Mouse (Mus musculus): Measurements from ENCODE around the gene Nsmce4a.
"Not testable (repeated sequence)": the region's sequence is repeated elsewhere in the genome, so short reads cannot be mapped to it uniquely, and the experiment has no call there.

Nsmce4a gene

DNA sequence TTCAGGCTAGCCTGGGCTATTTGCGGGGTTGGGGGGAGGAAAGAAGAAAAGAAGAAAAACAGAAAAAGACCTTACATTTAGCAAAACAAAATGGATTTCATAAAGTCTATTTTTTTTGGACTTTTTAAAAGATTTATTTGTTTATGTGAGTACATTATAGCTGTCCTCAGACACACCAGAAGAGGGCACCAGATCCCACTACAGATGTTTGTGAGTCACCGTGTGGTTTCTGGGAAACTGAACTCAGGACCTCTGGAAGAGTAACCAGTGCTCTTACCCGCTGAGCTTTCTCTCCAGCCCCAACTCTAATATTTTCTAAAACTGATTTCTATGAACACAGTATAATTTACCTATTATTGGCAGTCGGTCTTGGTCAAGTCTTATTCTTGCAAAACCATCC, 37.7 kb downstream of the Nsmce4a start:
- no peak for DNase-seq (ENCODE audit: low spot score in 2 of 2)

- peak; percentile 91 to 93 for DNase-seq (ENCODE audit: low spot score in 2 of 2)
Measured at GRCm38 (mm10) chr7:130533316-130534260, 39.3 kb downstream of the Nsmce4a start.

- not testable (repeated sequence) for DNase-seq (ENCODE audit: low spot score in 2 of 2)
Measured at GRCm38 (mm10) chr7:130531138-130531537, 41.8 kb downstream of the Nsmce4a start.

DNA sequence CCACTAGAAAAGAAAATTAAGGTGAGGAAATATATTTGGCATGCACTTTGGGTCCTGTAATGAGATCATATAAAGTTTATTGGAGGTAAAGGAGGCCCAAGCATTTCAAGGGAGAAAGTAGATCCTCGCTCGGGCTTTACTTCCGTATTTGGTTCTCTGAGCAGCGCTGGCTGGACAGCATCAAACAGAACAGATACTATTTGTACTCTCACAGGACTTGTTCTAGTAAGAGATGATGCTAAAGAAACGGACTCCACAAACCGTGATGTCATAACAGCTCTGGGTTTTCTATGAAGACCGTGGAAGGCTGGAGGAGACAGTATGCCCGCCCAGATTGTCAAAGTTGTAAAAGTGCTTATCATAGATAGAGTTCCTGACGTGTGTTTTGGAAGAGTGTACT, 45.6 kb downstream of the Nsmce4a start:
- DNase-seq (ENCODE audit: low spot score in 2 of 2), result no peak

DNA sequence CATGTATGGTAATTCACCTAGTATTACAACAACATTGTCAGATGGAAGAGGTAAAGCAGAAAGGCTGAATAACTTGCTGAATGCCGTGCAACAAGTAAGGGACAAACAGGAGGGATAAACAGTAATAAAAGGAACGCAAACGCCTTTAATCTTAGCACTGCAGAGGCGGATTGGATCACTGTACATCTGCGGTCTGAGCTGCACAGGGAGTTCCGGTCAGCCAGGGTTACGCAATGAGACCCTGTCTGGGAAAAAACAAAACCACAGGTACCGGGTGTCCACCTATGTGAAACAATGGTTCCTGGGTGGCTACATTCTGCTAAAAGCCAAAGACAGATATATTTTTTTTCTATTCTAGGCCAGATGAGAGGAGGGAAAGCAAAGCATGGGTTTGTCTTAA, 49.5 kb downstream of the Nsmce4a start:
- DNase-seq (ENCODE audit: low spot score in 2 of 2), result no peak

DNA sequence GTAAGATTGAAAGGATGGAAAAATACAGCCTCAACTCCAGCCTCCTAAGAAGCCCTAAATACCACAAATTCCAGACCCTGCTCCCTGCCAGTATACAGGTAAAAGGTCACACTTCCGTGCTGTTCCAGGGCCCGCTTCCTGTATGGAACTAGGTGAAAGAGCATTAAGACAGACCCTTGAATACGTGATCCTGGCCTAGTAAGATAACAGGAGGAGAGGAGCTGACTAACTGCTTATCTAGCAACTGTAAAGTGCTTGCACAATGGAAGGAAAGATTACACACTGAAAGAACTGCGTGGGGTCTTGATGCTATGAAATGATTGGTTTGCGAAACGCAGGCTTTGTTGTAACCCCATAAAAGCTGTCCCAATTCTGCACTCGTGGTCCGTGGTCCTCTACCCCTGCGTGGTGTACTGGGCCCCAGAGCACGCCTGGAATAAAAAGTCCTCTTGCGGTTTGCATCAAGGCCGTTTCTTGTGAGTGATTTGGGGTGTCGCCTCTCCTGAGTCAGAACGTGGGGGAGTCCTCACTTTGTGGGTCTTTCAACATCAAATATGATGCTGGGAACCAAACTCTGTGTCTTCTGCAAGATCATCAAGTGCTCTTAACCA, 52.0 kb downstream of the Nsmce4a start:
- DNase-seq (ENCODE audit: low spot score in 2 of 2), result no peak

GRCm38 (mm10) chr7:130520049-130520425, 52.9 kb downstream of the Nsmce4a start, which contains the start of gene Ate1:
Gene Ate1 (minus strand): TSS chr7:130520369.
- no peak for DNase-seq (ENCODE audit: low spot score in 2 of 2)

- peak; percentile 98 to 99 for DNase-seq (ENCODE audit: low spot score in 2 of 2)
Measured at GRCm38 (mm10) chr7:130519096-130520048, 53.5 kb downstream of the Nsmce4a start.

DNA sequence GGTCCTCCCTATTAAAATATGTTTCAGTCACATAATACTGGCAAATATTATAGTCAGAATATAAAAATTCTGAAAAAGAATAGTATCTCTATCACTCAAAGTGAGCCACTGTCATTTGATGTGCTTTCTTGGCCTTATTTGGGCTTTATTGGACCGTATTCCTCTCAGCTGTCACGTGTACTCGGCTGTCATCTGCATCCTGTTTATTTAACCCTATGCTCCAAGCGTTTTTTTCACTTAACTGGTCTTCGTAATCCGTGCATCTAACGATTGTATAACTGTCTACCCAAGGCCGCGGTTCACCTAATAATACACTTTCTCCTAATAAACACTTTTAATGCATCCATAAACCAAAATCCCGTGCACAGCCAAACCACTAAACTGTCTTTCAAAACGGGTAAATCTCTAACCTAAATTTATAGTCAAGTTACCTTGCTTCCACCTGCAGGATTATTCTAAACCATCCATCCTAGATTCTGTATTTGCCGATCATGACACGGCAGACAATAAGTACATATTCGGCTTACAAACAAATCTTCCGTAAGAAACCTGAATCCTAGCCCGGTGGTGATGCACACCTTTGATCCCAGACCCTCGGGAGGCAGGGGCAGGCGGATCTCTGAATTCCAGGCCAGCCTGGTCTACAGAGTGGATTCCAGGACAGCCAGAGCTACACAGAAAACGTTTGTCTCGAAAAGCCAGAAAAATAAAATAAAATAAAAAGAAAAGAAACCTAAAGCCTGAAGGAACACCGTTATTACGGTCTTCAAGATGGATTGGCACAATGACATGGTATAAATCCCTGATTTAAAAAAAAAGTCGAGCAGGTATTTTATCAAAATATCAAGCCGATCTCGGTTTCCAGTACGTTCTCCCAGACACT, 54.5 kb downstream of the Nsmce4a start:
- DNase-seq (ENCODE audit: low spot score in 2 of 2), result no peak

- no peak for DNase-seq (ENCODE audit: low spot score in 2 of 2)
Measured at GRCm38 (mm10) chr7:130510243-130510642, 62.7 kb downstream of the Nsmce4a start.

DNA sequence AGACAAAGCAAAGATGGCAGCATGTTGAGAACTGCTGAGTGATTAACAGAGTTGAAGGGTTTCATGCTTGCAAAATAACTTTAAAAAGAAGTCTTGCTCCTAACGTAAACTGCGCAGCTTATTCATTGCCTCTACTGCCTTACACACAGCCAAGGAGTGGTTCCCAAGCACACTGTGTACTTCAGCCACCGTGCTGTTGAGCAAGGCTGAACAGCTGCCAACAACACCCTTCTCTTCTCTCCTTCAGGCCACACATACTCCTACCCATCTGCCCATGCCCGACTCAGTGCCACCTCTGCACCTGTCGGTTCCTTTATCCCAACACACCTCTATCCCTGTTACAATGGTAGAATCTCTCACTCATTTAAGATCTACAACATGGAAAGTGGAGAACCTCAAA, 69.9 kb downstream of the Nsmce4a start:
- no peak for DNase-seq (ENCODE audit: low spot score in 2 of 2)

DNA sequence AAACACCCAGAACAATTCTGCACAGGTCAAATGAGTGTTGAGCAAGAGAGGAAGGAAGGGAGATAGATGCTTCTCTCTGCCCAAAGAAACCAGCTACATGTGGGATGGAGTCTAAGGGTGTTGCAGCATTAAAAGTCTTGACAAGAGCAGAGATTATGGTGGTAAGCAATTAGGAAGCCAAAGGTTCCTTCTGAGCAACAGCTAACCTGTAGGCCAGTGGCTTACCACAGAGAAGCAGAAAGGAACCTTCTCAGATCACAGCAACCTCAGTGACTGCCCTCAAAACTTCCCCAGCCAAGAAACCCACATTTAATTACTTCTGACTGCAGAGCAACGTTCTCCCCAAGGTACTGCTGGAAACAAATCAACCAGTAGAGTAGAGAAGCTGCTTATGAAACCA, 71.4 kb downstream of the Nsmce4a start:
- DNase-seq (ENCODE audit: low spot score in 2 of 2), result no peak

DNA sequence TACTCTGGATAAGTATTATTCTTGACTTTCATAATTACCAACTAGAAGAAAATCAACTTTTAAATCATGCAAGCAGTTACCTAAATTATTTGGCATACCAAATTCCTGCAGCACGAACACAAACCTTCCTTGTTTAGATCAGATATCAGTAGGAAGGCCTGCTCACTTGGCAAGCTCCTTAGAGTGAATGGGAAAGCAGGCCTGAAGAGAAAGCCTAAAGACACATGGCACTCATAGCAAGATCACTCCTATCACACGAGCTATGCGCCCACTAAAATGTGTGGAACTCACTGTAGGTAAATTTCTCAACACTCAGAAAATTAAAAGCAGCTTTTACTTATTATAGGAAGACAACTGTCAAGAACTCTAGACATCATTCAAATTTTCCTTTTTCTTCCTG, 79.6 kb downstream of the Nsmce4a start:
- no peak for DNase-seq (ENCODE audit: low spot score in 2 of 2)

DNA sequence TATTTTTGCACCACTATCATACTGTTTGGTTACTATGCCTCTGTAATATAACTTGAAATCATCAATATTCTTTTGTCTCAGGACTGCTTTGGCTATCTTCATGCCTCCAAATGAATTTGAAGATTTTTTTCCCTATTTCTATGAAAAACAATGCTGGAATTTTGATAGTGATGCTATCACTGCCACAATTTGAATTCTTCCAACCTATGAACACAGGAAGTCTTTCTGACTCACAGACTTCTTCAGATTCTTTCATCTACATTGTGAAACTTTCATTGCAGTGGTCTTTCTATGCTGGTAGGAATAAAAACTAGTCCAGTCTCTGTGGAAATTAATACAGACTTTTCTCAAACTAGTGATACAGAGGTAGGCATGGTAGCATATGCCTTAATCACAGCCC, 80.9 kb downstream of the Nsmce4a start:
- DNase-seq (ENCODE audit: low spot score in 2 of 2), result no peak
